Mouse (Mus musculus) forebrain, embryonic 13.5 days (tissue): ENCODE measurements around the gene Ambra1. TPM values are rescaled to one million over a fixed set of nuclear protein-coding genes. Genes with fewer than 3 reads are reported as not detected.

Experiments
- ATAC-seq: fragments of 200-750 bp; cut with Nextera tagmentation; 2 replicates; pipeline ENCODE4 v1.8.0; 2017
- H3K27ac ChIP-seq: fragments of 300-500 bp; sonication (generic); 2 replicates; pipeline ENCODE4 v1.5.1; 2015; ENCODE audit warnings: inconsistent platforms, mild to moderate bottlenecking, moderate library complexity
- H3K27me3 ChIP-seq: fragments of 300-500 bp; sonication (generic); 2 replicates; pipeline ENCODE4 v1.6.1; 2015; ENCODE audit warnings: mild to moderate bottlenecking, inconsistent platforms
- H3K36me3 ChIP-seq: fragments of 300-500 bp; sonication (generic); 2 replicates; pipeline ENCODE4 v1.6.1; 2015; ENCODE audit warnings: mild to moderate bottlenecking, inconsistent platforms; ENCODE audit not compliant: poor library complexity, severe bottlenecking
- H3K4me1 ChIP-seq: fragments of 300-500 bp; sonication (generic); 2 replicates; pipeline ENCODE4 v1.6.1; 2015; ENCODE audit warnings: inconsistent platforms
- H3K4me2 ChIP-seq: fragments of 300-500 bp; sonication (generic); 2 replicates; pipeline ENCODE4 v1.6.1; 2015; ENCODE audit warnings: inconsistent platforms, mild to moderate bottlenecking, moderate library complexity
- H3K4me3 ChIP-seq: fragments of 300-500 bp; sonication (generic); 2 replicates; pipeline ENCODE4 v1.5.1; 2015; ENCODE audit warnings: mild to moderate bottlenecking, inconsistent platforms
- H3K9ac ChIP-seq: fragments of 300-500 bp; sonication (generic); 2 replicates; pipeline ENCODE4 v1.6.1; 2015; ENCODE audit warnings: mild to moderate bottlenecking, inconsistent platforms
- H3K9me3 ChIP-seq: fragments of 300-500 bp; sonication (generic); replicated peaks from 2 replicates; pipeline ENCODE4 v1.6.1; 2016; ENCODE audit warnings: inconsistent platforms
- WGBS: fragments of 180-500 bp; shearing (Covaris S2); methylation state at CpG from one replicate; pipeline ENCODE4 v1.1.7; 2015; 5-methylcytosine and 5-hydroxymethylcytosine counted together
- polyA plus RNA-seq: library from polyadenylated mRNA; unstranded; fragments of >200 nt; fragmentation: Nextera tagmentation; extraction: Ambion mirVana; gene quantifications from 2 replicates; pipeline ENCODE4 v1.2.1, GENCODE M21; 2015

The Ambra1 gene
- polyA plus RNA-seq, 1 experiment from 2014 or later, result 16.2 TPM

DNA sequence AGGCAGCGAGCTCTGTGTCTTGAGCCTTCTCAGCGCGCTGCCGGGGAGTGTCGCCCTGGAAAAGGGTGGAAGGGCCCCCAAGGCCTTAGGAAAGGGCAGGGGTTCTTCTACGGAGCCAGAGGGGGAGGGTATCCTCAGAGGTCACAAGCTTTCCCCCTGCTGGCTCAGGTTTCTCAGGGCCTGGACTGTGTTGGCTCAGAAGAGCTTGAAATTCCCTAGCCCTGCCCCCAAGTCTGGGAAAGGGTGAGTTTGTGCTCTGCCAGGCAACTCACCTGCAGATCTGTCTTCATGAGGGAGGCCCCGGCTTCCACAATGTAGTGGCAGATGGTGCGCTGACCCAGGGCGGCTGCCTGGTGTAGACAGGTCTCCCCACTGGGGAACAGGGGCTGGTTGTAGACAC is 203.5 kb downstream of the Ambra1 start:
- no peak overlapping the region for H3K9ac ChIP-seq
- peaks cover 48% of the 10 kb centered on the region for H3K4me1 ChIP-seq

GRCm38 (mm10) chr2:91934016-91934415 is 204.1 kb downstream of the Ambra1 start:
- H3K36me3 ChIP-seq, result peaks cover 54% of the 10 kb centered on the region
- H3K9me3 ChIP-seq, result no peaks in the 10 kb centered on the region
- H3K4me1 ChIP-seq, result peaks cover 48% of the 10 kb centered on the region
- no peaks in the 10 kb centered on the region for H3K27me3 ChIP-seq
- ATAC-seq, result no peak
- no peak overlapping the region for H3K4me3 ChIP-seq
- H3K27ac ChIP-seq, result 0 out of 2 replicates have a peak overlapping the region, but pooled peaks have one; percentile 22
- WGBS, result 69% methylated on average over 8 of the region's 8 CpGs
- no peak overlapping the region for H3K9ac ChIP-seq
- H3K4me2 ChIP-seq, result no peak overlapping the region

More for the DNA sequence above, 203.5 kb downstream of the Ambra1 start:
- H3K4me3 ChIP-seq, result no peak overlapping the region
- H3K4me2 ChIP-seq, result no peak overlapping the region
- ATAC-seq, result no peak
- H3K27me3 ChIP-seq, result no peaks in the 10 kb centered on the region
- no peaks in the 10 kb centered on the region for H3K9me3 ChIP-seq
- 29% methylated on average over 9 of the region's 9 CpGs for WGBS
- peak overlapping the region; percentile 22; the same call in 1 of the 2 replicates for H3K27ac ChIP-seq
- peaks cover 54% of the 10 kb centered on the region for H3K36me3 ChIP-seq

- no peaks in the 10 kb centered on the region for H3K9me3 ChIP-seq
- no peak overlapping the region for H3K4me2 ChIP-seq
- H3K4me3 ChIP-seq, result no peak overlapping the region
- no peak for ATAC-seq
- H3K4me1 ChIP-seq, result peaks cover 41% of the 10 kb centered on the region
- WGBS, result 91% methylated on average over 9 of the region's 9 CpGs
- H3K27me3 ChIP-seq, result no peaks in the 10 kb centered on the region
- H3K9ac ChIP-seq, result no peak overlapping the region
- no peak overlapping the region for H3K27ac ChIP-seq
- H3K36me3 ChIP-seq, result peaks cover 62% of the 10 kb centered on the region
Observed at GRCm38 (mm10) chr2:91934826-91935525, 205.0 kb downstream of the Ambra1 start.

- Histone ChIP-seq H3K9ac (no peak overlapping the region), H3K4me1 (peaks cover 29% of the 10 kb centered on the region), H3K36me3 (peaks cover 70% of the 10 kb centered on the region), H3K9me3 (no peaks in the 10 kb centered on the region), H3K27me3 (no peaks in the 10 kb centered on the region), H3K27ac (no peak overlapping the region; the same call in 1 of the 2 replicates), H3K4me3 (no peak overlapping the region), H3K4me2 (no peak overlapping the region)
- 93% methylated on average over 7 of the region's 7 CpGs for WGBS
- ATAC-seq, result no peak
Observed at GRCm38 (mm10) chr2:91936154-91936553, 206.2 kb downstream of the Ambra1 start.

DNA sequence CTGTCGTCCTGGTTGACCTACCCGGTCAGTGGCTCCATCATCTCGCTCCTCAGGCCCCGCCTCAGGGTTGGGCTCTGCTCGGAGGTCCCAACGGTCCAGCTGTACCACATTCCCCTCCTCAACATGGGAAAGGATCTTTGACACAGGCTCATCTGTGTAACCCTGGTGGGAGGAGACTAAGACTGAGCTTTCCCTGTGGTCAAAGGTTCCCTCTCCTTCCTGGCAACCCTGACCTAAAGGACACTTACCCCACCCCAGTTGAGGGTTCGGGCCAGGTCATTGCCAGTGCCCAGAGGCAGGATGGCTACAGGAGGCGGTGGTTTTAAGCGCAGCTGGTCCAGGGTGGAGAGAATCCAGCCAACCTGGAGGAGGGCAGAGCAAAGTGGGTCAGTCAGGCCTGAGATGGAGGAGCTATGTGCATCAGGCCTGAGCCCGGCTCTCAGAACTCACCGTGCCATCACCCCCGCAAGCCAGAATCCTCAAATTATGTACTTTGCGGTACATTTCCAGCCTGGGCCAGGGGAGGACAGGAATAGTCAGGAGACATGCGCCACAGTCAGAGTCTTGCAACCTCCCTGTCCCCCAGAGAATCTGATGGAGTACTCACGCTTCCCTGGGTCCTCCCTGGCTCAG is 209.5 kb downstream of the Ambra1 start:
- H3K27me3 ChIP-seq, result no peaks in the 10 kb centered on the region
- peaks cover 71% of the 10 kb centered on the region for H3K36me3 ChIP-seq
- WGBS, result 82% methylated on average over 15 of the region's 15 CpGs
- H3K9me3 ChIP-seq, result no peaks in the 10 kb centered on the region
- peaks cover 4% of the 10 kb centered on the region for H3K4me1 ChIP-seq
- no peak overlapping the region for H3K4me3 ChIP-seq
- no peak overlapping the region for H3K4me2 ChIP-seq
- no peak overlapping the region for H3K9ac ChIP-seq
- no peak overlapping the region for H3K27ac ChIP-seq
- no peak for ATAC-seq

- no peak overlapping the region for H3K4me2 ChIP-seq
Observed at GRCm38 (mm10) chr2:91942356-91942755, 212.4 kb downstream of the Ambra1 start.

GRCm38 (mm10) chr2:91944170-91944950 is 214.4 kb downstream of the Ambra1 start:
- H3K4me3 ChIP-seq, result no peak overlapping the region

More at GRCm38 (mm10) chr2:91942356-91942755, 212.4 kb downstream of the Ambra1 start:
- WGBS, result 75% methylated on average over 6 of the region's 6 CpGs
- no peak overlapping the region for H3K27ac ChIP-seq
- H3K9ac ChIP-seq, result no peak overlapping the region
- no peaks in the 10 kb centered on the region for H3K27me3 ChIP-seq
- no peak overlapping the region for H3K4me3 ChIP-seq
- no peak for ATAC-seq
- H3K4me1 ChIP-seq, result peaks cover 28% of the 10 kb centered on the region
- H3K9me3 ChIP-seq, result no peaks in the 10 kb centered on the region
- H3K36me3 ChIP-seq, result peaks cover 43% of the 10 kb centered on the region

GRCm38 (mm10) chr2:91945483-91945882 is 215.5 kb downstream of the Ambra1 start, which contains the start of gene Gm9821:
TSS of gene Gm9821 (plus strand) at chr2:91945703.
- no peak within 1 kb of the TSS for H3K4me3 ChIP-seq
- no peaks in the 10 kb centered on the region for H3K9me3 ChIP-seq
- 87% methylated on average over 18 of the region's 18 CpGs for WGBS
- H3K27ac ChIP-seq, result no peak within 1 kb of the TSS; the same call in 1 of the 2 replicates
- no peak within 1 kb of the TSS for H3K4me2 ChIP-seq
- peaks cover 12% of the 10 kb centered on the region; the same call in 1 of the 2 replicates for H3K36me3 ChIP-seq
- H3K9ac ChIP-seq, result 0 out of 2 replicates have a peak within 1 kb of the TSS, but pooled peaks have one; percentile 27
- ATAC-seq, result no peak
- no peaks in the 10 kb centered on the region for H3K27me3 ChIP-seq
- peaks cover 59% of the 10 kb centered on the region for H3K4me1 ChIP-seq

More at GRCm38 (mm10) chr2:91944170-91944950, 214.4 kb downstream of the Ambra1 start:
- peaks cover 48% of the 10 kb centered on the region for H3K4me1 ChIP-seq
- no peak overlapping the region for H3K27ac ChIP-seq
- peak; percentile 77 for ATAC-seq
- WGBS, result 48% methylated on average over 13 of the region's 13 CpGs
- H3K9ac ChIP-seq, result no peak overlapping the region
- H3K27me3 ChIP-seq, result no peaks in the 10 kb centered on the region
- H3K36me3 ChIP-seq, result peaks cover 23% of the 10 kb centered on the region; the same call in 1 of the 2 replicates
- no peak overlapping the region for H3K4me2 ChIP-seq
- no peaks in the 10 kb centered on the region for H3K9me3 ChIP-seq

DNA sequence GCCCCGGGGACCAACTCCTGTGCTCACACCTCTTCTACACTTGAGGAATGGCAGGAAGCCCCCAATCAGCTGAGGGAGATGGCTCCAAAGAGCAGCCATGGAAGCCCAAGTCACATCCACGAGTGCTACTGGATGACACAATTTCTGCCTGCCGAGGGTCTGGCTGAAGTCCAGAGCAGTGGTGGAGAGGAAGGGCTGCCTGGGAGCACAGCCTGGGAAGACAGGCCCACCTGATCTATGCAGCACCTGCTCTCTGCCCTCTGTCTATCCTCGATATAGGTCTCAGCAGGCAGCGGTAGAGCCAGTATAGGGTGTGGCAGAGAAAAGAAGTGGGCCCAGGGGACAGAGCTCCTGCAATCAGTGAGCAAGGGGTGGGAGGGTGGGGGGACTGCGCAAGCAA is 216.9 kb downstream of the Ambra1 start:
- H3K4me3 ChIP-seq, result no peak overlapping the region
- H3K36me3 ChIP-seq, result 0 out of 2 replicates have a peak, but pooled peaks cover 7% of the 10 kb centered on the region
- H3K9me3 ChIP-seq, result no peaks in the 10 kb centered on the region
- H3K4me1 ChIP-seq, result peaks cover 63% of the 10 kb centered on the region
- peak overlapping the region; percentile 61; the same call in 1 of the 2 replicates for H3K27ac ChIP-seq
- WGBS, result 71% methylated on average over 6 of the region's 6 CpGs
- no peak for ATAC-seq
- H3K27me3 ChIP-seq, result no peaks in the 10 kb centered on the region
- 0 out of 2 replicates have a peak overlapping the region, but pooled peaks have one; percentile 27 for H3K9ac ChIP-seq
- no peak overlapping the region for H3K4me2 ChIP-seq

DNA sequence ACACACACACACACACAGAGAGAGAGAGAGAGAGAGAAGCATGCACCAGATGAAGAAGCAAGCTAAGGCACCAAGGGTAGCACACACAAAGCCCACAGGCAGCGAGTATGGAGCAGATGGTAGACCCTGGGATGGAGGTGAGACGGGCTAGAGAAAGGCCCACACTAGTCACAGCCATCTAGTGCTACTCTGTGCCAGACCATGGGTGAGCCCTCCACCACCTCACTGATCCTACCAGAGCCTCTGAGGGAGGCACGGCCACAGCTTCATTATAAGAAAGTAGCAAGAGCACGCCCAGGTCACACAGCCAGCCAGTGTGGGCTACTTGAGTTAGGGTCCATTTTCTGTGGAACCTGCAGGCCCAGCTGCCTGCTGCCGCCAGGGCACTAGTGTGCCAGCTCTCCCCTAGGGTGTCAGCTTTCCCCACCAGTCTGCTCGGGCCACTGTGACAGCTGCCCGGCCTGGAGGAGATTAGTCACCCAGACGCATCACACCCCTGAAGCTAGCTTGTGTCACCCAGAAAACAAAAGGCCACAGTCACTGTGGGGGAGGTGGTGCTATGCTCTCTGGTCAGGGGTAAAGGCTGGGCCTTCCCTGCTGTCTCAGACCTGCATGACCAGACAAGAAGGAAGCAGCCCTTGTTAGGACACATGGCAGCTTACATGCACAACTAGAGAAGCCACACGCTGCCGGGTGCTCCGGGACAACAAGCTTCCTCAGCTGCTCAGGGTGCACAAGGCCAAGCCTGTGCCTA is 217.6 kb downstream of the Ambra1 start:
- Histone ChIP-seq H3K4me1 (peaks cover 63% of the 10 kb centered on the region), H3K9ac (0 out of 2 replicates have a peak overlapping the region, but pooled peaks have one; percentile 26), H3K9me3 (no peaks in the 10 kb centered on the region), H3K4me3 (no peak overlapping the region), H3K27me3 (no peaks in the 10 kb centered on the region), H3K4me2 (peak overlapping the region; percentile 10; the same call in 1 of the 2 replicates), H3K27ac (peak overlapping the region; percentile 61), H3K36me3 (no peaks in the 10 kb centered on the region)
- ATAC-seq, result no peak
- WGBS, result 56% methylated on average over 11 of the region's 11 CpGs

DNA sequence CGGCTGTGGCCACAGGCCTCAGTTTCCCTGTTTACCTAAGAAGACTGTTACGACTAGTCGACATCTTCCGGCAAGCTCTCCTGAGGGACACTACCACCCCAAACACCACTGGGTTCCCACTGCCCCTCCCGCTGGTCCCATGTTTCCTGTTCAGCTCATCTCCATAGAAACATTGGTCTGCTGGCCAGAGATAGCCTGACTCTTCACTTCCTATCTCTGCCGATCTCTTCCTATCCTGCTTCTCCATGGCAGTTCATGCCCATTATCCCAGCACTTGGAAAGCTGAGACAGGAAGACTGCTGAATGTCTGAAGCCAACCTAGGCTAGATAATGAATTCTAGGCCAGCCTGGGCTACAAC is 218.2 kb downstream of the Ambra1 start:
- ATAC-seq, result no peak
- Histone ChIP-seq H3K27ac (peak overlapping the region; percentile 61; the same call in 1 of the 2 replicates), H3K9ac (no peak overlapping the region), H3K4me1 (peaks cover 63% of the 10 kb centered on the region), H3K36me3 (no peaks in the 10 kb centered on the region), H3K4me3 (no peak overlapping the region), H3K4me2 (no peak overlapping the region), H3K9me3 (no peaks in the 10 kb centered on the region), H3K27me3 (no peaks in the 10 kb centered on the region)
- 90% methylated on average over 6 of the region's 6 CpGs for WGBS
